Mouse (Mus musculus) limb, embryonic 13.5 days (tissue): ENCODE measurements around the gene Gm5751. TPM values are rescaled to one million over a fixed set of nuclear protein-coding genes. Genes with fewer than 3 reads are reported as not detected.
"Not testable (repeated sequence)": the region's sequence is repeated elsewhere in the genome, so short reads cannot be mapped to it uniquely, and the experiment has no call there.

Experiments
- ATAC-seq: fragments of 200-750 bp; cut with Nextera tagmentation; 2 replicates; pipeline ENCODE4 v1.8.0; 2017; ENCODE audit warnings: low read depth, moderate number of reproducible peaks, moderate TSS enrichment; ENCODE audit not compliant: low FRiP score
- H3K27ac ChIP-seq: fragments of 300-500 bp; sonication (generic); 2 replicates; pipeline ENCODE4 v1.5.1; 2015; ENCODE audit warnings: inconsistent platforms, mild to moderate bottlenecking, moderate library complexity
- H3K27me3 ChIP-seq: fragments of 300-500 bp; sonication (generic); 2 replicates; pipeline ENCODE4 v1.6.1; 2015; ENCODE audit warnings: mild to moderate bottlenecking, inconsistent platforms
- H3K36me3 ChIP-seq: fragments of 300-500 bp; sonication (generic); 2 replicates; pipeline ENCODE4 v1.6.1; 2015; ENCODE audit warnings: inconsistent platforms, mild to moderate bottlenecking, moderate library complexity
- H3K4me1 ChIP-seq: fragments of 300-500 bp; sonication (generic); 2 replicates; pipeline ENCODE4 v1.6.1; 2015; ENCODE audit warnings: inconsistent platforms
- H3K4me2 ChIP-seq: fragments of 300-500 bp; sonication (generic); replicated peaks from 2 replicates; pipeline ENCODE4 v1.6.1; 2015; ENCODE audit warnings: inconsistent platforms, mild to moderate bottlenecking, moderate library complexity
- H3K4me3 ChIP-seq: fragments of 300-500 bp; sonication (generic); 2 replicates; pipeline ENCODE4 v1.5.1; 2015; ENCODE audit warnings: moderate library complexity, mild to moderate bottlenecking, inconsistent platforms
- H3K9ac ChIP-seq: fragments of 300-500 bp; sonication (generic); 2 replicates; pipeline ENCODE4 v1.6.1; 2015; ENCODE audit warnings: mild to moderate bottlenecking, inconsistent platforms
- H3K9me3 ChIP-seq: fragments of 300-500 bp; sonication (generic); 2 replicates; pipeline ENCODE4 v1.6.1; 2016; ENCODE audit warnings: inconsistent platforms
- WGBS: fragments of 180-500 bp; shearing (Covaris S2); methylation state at CpG from one replicate; pipeline ENCODE4 v1.1.7; 2015; 5-methylcytosine and 5-hydroxymethylcytosine counted together
- polyA plus RNA-seq: library from polyadenylated mRNA; unstranded; fragments of >200 nt; fragmentation: Nextera tagmentation; extraction: Ambion mirVana; gene quantifications from 2 replicates; pipeline ENCODE4 v1.2.1, GENCODE M21; 2015

The Gm5751 gene
- polyA plus RNA-seq, result not detected in 2 replicates

DNA sequence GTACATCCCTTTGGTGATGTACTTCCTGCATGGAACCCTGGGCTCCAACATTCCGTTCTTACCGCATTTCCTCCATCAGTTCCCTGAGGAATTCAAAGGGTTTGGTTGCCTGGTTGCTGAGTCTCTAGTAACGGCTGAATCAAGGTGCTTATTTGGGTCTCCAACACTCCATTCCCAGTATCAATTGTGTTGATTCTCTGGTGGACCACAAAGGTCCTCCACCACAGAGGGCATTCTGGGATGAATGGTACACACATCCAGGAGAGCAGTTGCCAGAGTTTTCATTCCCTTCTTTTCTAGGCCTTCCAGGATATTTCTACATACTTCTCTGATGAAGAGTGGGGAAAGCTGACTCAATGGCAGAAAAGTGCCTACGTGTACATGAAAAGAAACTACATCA is at the start of gene Gm5751:
Gm5751 (plus strand) TSS at position 301 of the 400 bp plus-strand sequence.
- not testable (repeated sequence) for H3K9ac ChIP-seq, H3K4me1 ChIP-seq, H3K27ac ChIP-seq, H3K27me3 ChIP-seq, H3K9me3 ChIP-seq, H3K4me3 ChIP-seq, H3K36me3 ChIP-seq, ATAC-seq, H3K4me2 ChIP-seq
- 88% methylated on average over 3 of the region's 4 CpGs for WGBS

- H3K36me3 ChIP-seq, result no peaks in the 10 kb centered on the region
- H3K27ac ChIP-seq, result no peak overlapping the region
- no peaks in the 10 kb centered on the region for H3K27me3 ChIP-seq
- H3K4me3 ChIP-seq, result no peak overlapping the region
- no peaks in the 10 kb centered on the region for H3K4me1 ChIP-seq
- no peaks in the 10 kb centered on the region for H3K9me3 ChIP-seq
- no peak overlapping the region for H3K9ac ChIP-seq
- H3K4me2 ChIP-seq, result no peak overlapping the region
- ATAC-seq, result no peak
Observed at GRCm38 (mm10) chrX:8832043-8832442, 42.0 kb upstream of the Gm5751 start.

GRCm38 (mm10) chrX:8843694-8844093 is 30.4 kb upstream of the Gm5751 start, which contains the start of gene Gm6592:
Gene Gm6592 (plus strand): TSS chrX:8843994.
- Histone ChIP-seq H3K9me3 (no peaks in the 10 kb centered on the region), H3K4me2 (no peak within 1 kb of the TSS), H3K27ac (no peak within 1 kb of the TSS), H3K27me3 (no peaks in the 10 kb centered on the region), H3K4me1 (no peaks in the 10 kb centered on the region), H3K9ac (no peak within 1 kb of the TSS), H3K36me3 (no peaks in the 10 kb centered on the region), H3K4me3 (no peak within 1 kb of the TSS)
- WGBS, result 81% methylated on average over 1 of the region's 1 CpGs
- ATAC-seq, result no peak

DNA sequence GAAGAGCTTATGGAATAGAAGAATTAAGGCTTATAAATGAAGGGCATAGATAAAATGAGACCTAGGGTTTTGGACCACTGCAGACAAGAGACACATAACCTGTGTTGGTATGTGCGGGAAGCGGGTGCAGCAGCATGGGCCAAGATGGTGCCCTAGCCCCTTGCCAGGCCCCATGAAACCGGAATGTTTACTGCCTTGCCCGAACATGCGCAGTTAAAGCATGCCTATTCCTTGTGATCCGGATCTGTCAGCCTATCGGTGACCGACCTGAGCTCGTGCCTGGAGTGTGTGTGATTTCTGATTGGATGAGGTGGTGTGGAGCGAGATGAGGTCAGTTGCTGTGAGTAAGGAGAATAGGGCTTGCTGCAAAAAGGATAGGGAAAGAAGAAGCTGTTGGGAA is 21.6 kb upstream of the Gm5751 start:
- H3K27me3 ChIP-seq, result no peaks in the 10 kb centered on the region
- H3K9me3 ChIP-seq, result no peaks in the 10 kb centered on the region
- WGBS, result 87% methylated on average over 10 of the region's 10 CpGs
- no peaks in the 10 kb centered on the region for H3K4me1 ChIP-seq
- H3K36me3 ChIP-seq, result no peaks in the 10 kb centered on the region
- H3K27ac ChIP-seq, result no peak overlapping the region
- H3K4me3 ChIP-seq, result no peak overlapping the region
- no peak for ATAC-seq
- H3K9ac ChIP-seq, result no peak overlapping the region
- H3K4me2 ChIP-seq, result no peak overlapping the region

DNA sequence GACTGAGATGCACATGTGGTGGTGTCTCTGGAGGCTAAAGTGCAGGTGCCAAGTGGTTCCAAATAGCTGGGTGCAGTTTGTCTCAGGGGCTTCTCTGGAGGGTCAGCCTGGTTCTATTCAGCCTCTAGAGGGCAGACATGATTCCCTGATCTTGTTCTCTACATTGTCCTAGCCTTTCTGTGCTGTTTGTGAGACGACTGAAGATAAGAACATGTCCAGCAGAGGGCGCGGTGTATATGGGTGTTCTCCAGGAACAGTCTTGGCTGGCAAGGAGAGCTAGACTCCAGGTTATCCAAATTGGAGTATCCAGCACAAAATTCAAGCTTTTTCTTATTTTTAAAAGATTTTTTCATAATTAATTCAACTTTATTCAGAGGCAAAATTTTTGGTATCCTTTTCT is 9.7 kb upstream of the Gm5751 start:
- not testable (repeated sequence) for H3K4me3 ChIP-seq, H3K4me1 ChIP-seq, H3K36me3 ChIP-seq, H3K27me3 ChIP-seq, H3K9me3 ChIP-seq, H3K27ac ChIP-seq, ATAC-seq, H3K4me2 ChIP-seq, H3K9ac ChIP-seq
- whole genome bisulfite sequencing, result 4% methylated on average over 3 of the region's 3 CpGs

- Histone ChIP-seq H3K36me3 (peaks cover 7% of the 10 kb centered on the region), H3K4me2 (no peak overlapping the region), H3K4me1 (no peaks in the 10 kb centered on the region), H3K27ac (no peak overlapping the region), H3K27me3 (no peaks in the 10 kb centered on the region), H3K9ac (no peak overlapping the region), H3K4me3 (no peak overlapping the region), H3K9me3 (no peaks in the 10 kb centered on the region)
- no peak for ATAC-seq
- 62% methylated on average over 4 of the region's 4 CpGs for WGBS
Observed at GRCm38 (mm10) chrX:8884336-8884735, 10.3 kb downstream of the Gm5751 start.

DNA sequence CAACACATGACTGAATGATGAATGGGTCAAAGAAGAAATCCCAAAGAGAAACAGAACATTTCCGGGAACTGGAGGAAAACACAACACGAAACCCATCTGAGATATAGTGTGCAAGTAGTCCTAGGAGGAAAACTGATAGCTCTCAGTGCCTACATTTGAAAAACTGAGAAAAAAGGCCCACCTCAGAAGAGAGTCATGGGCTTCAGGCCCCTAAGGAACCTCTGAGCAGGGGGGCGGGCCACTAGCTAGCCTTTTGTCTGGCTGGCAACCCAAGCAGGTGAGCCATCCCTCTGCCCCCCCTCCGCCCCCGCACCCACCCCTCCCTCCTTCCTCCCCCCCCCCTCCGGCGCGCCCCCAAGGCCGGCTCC is 17.9 kb downstream of the Gm5751 start:
- no peaks in the 10 kb centered on the region for H3K4me1 ChIP-seq
- H3K9me3 ChIP-seq, result no peaks in the 10 kb centered on the region
- H3K4me3 ChIP-seq, result peak overlapping the region; percentile 60
- no peak overlapping the region for H3K27ac ChIP-seq
- H3K27me3 ChIP-seq, result no peaks in the 10 kb centered on the region
- ATAC-seq, result peak; percentile 17; the same call in 1 of the 2 replicates
- H3K9ac ChIP-seq, result peak overlapping the region; percentile 84; the same call in 1 of the 2 replicates
- H3K36me3 ChIP-seq, result peaks cover 7% of the 10 kb centered on the region
- WGBS, result 33% methylated on average over 5 of the region's 9 CpGs
- H3K4me2 ChIP-seq, result peak overlapping the region; percentile 68

- WGBS, result 19% methylated on average over 72 of the region's 95 CpGs
- Histone ChIP-seq H3K4me3 (peak within 1 kb of the TSS; percentile 60), H3K36me3 (peaks cover 4% of the 10 kb centered on the region), H3K27me3 (no peaks in the 10 kb centered on the region), H3K9ac (peak within 1 kb of the TSS; percentile 84), H3K4me2 (peak within 1 kb of the TSS; percentile 68), H3K27ac (peak within 1 kb of the TSS; percentile 88), H3K9me3 (no peaks in the 10 kb centered on the region), H3K4me1 (no peaks in the 10 kb centered on the region)
- peak; percentile 92 for ATAC-seq
Observed at GRCm38 (mm10) chrX:8892343-8893155, 18.5 kb downstream of the Gm5751 start, which contains the start of gene B630019K06Rik. Gene B630019K06Rik (plus strand): TSS chrX:8892382.

DNA sequence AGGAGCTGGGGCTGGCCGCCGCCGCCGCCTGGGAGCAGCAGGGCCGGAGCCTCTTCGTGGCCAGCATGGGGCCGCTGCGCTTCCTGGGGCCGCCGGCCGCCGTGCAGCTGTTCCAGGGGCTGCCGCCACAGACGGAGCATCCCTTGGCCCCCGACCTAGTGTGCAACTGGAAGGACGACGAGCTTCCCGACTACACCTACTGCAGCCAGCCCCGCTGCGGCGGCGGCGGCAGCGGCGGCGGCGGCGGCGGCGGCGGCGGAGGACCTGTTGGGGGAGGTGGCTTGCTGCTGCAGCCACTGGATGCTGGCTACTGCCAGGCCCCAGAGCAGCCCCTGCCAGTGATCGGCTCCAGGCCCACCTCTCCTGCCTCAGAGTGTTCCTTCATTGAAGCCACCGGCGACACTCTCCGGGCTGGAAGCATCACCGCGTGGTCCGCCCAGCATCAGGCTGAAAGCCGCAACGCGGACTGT is 19.2 kb downstream of the Gm5751 start:
- 24% methylated on average over 20 of the region's 42 CpGs for WGBS
- peak overlapping the region; percentile 84 for H3K9ac ChIP-seq
- H3K27me3 ChIP-seq, result no peaks in the 10 kb centered on the region
- H3K9me3 ChIP-seq, result no peaks in the 10 kb centered on the region
- peak overlapping the region; percentile 60 for H3K4me3 ChIP-seq
- peak; percentile 73 for ATAC-seq
- no peaks in the 10 kb centered on the region for H3K4me1 ChIP-seq
- H3K27ac ChIP-seq, result peak overlapping the region; percentile 88
- H3K4me2 ChIP-seq, result peak overlapping the region; percentile 68
- no peaks in the 10 kb centered on the region for H3K36me3 ChIP-seq

DNA sequence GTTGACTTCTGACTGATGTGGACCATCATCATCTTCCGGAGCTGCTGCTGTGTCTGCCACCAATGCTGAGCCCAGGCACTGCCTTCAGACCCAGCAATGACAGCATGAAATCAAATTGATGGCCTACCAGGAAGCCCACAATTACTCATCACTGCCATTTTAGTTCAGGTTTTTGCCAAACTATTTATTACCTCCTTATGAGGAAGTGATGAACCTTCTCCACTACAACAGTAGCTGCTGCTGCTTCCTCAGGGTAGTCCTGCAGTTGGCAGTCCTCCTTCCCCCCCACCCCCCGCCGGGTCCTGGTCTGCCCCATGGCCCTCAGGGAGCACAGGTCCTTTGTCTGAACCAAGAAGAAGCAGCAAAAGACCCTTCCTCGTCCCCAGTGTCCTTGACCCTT is 26.8 kb downstream of the Gm5751 start:
- 0 out of 2 replicates have a peak, but pooled peaks cover 4% of the 10 kb centered on the region for H3K4me1 ChIP-seq
- H3K36me3 ChIP-seq, result no peaks in the 10 kb centered on the region
- no peak for ATAC-seq
- no peak overlapping the region for H3K4me3 ChIP-seq
- H3K4me2 ChIP-seq, result no peak overlapping the region
- H3K27ac ChIP-seq, result no peak overlapping the region
- no peak overlapping the region for H3K9ac ChIP-seq
- WGBS, result 75% methylated on average over 4 of the region's 4 CpGs
- H3K9me3 ChIP-seq, result no peaks in the 10 kb centered on the region
- H3K27me3 ChIP-seq, result no peaks in the 10 kb centered on the region

DNA sequence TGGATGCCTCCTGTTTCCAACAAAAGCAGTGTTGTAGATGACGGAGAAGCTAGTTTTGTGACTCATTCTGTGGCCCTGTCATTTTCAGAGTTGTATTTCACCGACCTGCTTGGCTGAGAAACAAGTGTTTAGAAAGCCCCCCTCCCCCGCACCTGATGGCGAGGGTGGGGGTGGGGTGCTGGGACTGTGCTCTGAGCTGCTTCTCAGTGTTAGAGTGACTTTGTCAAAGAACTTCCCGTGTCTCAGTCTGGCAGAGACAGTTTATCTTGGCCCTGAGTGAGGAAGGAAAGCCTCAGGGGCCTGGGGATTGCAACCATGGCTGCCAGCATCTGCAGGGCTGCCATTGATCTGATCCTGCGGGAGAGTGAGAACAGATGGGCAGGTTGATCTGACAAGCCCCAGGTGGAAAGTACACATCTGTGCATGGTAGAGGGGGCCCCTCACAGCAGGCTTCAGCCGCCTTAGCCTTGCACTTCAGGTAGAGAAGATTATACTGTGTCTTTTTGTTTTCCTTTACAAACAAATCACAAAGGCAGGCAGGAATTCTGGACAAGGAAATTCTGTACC is 27.9 kb downstream of the Gm5751 start:
- no peaks in the 10 kb centered on the region for H3K27me3 ChIP-seq
- ATAC-seq, result no peak
- no peak overlapping the region for H3K27ac ChIP-seq
- H3K36me3 ChIP-seq, result no peaks in the 10 kb centered on the region
- no peak overlapping the region for H3K4me3 ChIP-seq
- 24% methylated on average over 7 of the region's 7 CpGs for WGBS
- 0 out of 2 replicates have a peak, but pooled peaks cover 4% of the 10 kb centered on the region for H3K4me1 ChIP-seq
- H3K9me3 ChIP-seq, result no peaks in the 10 kb centered on the region
- H3K9ac ChIP-seq, result no peak overlapping the region
- no peak overlapping the region for H3K4me2 ChIP-seq

DNA sequence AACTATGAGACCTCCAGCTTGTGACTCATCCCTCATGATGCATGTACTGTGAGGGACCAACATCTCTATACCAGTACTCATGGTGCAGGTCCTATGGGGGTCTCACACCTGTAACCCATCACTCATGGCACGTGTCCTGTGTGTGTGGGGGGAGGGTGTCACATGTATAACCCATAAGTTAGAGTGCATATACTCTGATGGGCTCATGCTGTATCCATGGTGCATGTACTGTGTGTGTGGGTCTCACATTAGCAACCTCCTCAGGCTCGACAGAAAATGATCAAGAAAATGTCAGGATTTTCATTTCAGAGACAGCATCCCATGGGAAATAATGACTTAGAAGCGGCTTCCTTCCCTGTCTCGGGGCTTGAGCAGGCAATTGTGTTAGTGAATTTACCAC is 47.0 kb downstream of the Gm5751 start:
- Histone ChIP-seq H3K9me3 (no peaks in the 10 kb centered on the region), H3K36me3 (no peaks in the 10 kb centered on the region), H3K27me3 (no peaks in the 10 kb centered on the region), H3K4me1 (no peaks in the 10 kb centered on the region), H3K27ac (no peak overlapping the region), H3K4me3 (no peak overlapping the region), H3K4me2 (no peak overlapping the region), H3K9ac (no peak overlapping the region)
- WGBS, result 75% methylated on average over 4 of the region's 4 CpGs
- no peak for ATAC-seq
